Mouse (Mus musculus): Measurements from ENCODE around the gene Aox3. TPM values are rescaled to one million over a fixed set of nuclear protein-coding genes. Genes with fewer than 3 reads are reported as not detected.

The Aox3 gene
- polyA plus RNA-seq, 1 experiment from 2014 or later, result 3.5 TPM

GRCm38 (mm10) chr1:58077882-58078281 lies 35.0 kb upstream of the Aox3 start:
- no peak overlapping the region for H3K27ac ChIP-seq (ENCODE audit: low read length)
- no peaks in the 10 kb centered on the region for H3K27me3 ChIP-seq (ENCODE audit: insufficient read depth, low read length)
- no peaks in the 10 kb centered on the region for H3K9me3 ChIP-seq (ENCODE audit: low read length)
- no peak overlapping the region for H3K9ac ChIP-seq (replicated peaks; ENCODE audit: low read length)
- no peak overlapping the region for H3K4me2 ChIP-seq (replicated peaks; ENCODE audit: low read depth, low read length)
- H3K4me1 ChIP-seq (ENCODE audit: insufficient read depth, low read length), result no peaks in the 10 kb centered on the region
- no peak overlapping the region for H3K4me3 ChIP-seq (ENCODE audit: low read length)
- no peak for ATAC-seq (ENCODE audit: low FRiP score, low TSS enrichment)
- no peaks in the 10 kb centered on the region for H3K36me3 ChIP-seq (ENCODE audit: insufficient read depth, low read length)

GRCm38 (mm10) chr1:58078390-58078789 lies 34.5 kb upstream of the Aox3 start:
- 76% methylated on average over 7 of the region's 7 CpGs for WGBS
- H3K4me2 ChIP-seq (replicated peaks; ENCODE audit: low read depth, low read length), result no peak overlapping the region

GRCm38 (mm10) chr1:58079689-58080088 lies 33.2 kb upstream of the Aox3 start:
- H3K4me3 ChIP-seq (ENCODE audit: low read length), result no peak overlapping the region
- no peak overlapping the region for H3K9ac ChIP-seq (replicated peaks; ENCODE audit: low read length)
- no peaks in the 10 kb centered on the region for H3K36me3 ChIP-seq (ENCODE audit: insufficient read depth, low read length)
- no peaks in the 10 kb centered on the region for H3K27me3 ChIP-seq (ENCODE audit: insufficient read depth, low read length)
- H3K9me3 ChIP-seq (ENCODE audit: low read length), result no peaks in the 10 kb centered on the region
- no peaks in the 10 kb centered on the region for H3K4me1 ChIP-seq (ENCODE audit: insufficient read depth, low read length)
- H3K27ac ChIP-seq (ENCODE audit: low read length), result no peak overlapping the region
- no peak for ATAC-seq (ENCODE audit: low FRiP score, low TSS enrichment)
- H3K4me2 ChIP-seq (replicated peaks; ENCODE audit: low read depth, low read length), result no peak overlapping the region
- 93% methylated on average over 5 of the region's 5 CpGs for WGBS

More at GRCm38 (mm10) chr1:58078390-58078789, 34.5 kb upstream of the Aox3 start:
- H3K36me3 ChIP-seq (ENCODE audit: insufficient read depth, low read length), result no peaks in the 10 kb centered on the region
- H3K9ac ChIP-seq (replicated peaks; ENCODE audit: low read length), result no peak overlapping the region
- H3K9me3 ChIP-seq (ENCODE audit: low read length), result no peaks in the 10 kb centered on the region
- H3K27me3 ChIP-seq (ENCODE audit: insufficient read depth, low read length), result no peaks in the 10 kb centered on the region
- ATAC-seq (ENCODE audit: low FRiP score, low TSS enrichment), result no peak
- H3K4me1 ChIP-seq (ENCODE audit: insufficient read depth, low read length), result no peaks in the 10 kb centered on the region
- H3K27ac ChIP-seq (ENCODE audit: low read length), result no peak overlapping the region
- no peak overlapping the region for H3K4me3 ChIP-seq (ENCODE audit: low read length)

GRCm38 (mm10) chr1:58080446-58080845 lies 32.5 kb upstream of the Aox3 start:
- H3K27ac ChIP-seq (ENCODE audit: low read length), result no peak overlapping the region
- 83% methylated on average over 4 of the region's 4 CpGs for WGBS
- no peaks in the 10 kb centered on the region for H3K9me3 ChIP-seq (ENCODE audit: low read length)
- no peaks in the 10 kb centered on the region for H3K36me3 ChIP-seq (ENCODE audit: insufficient read depth, low read length)
- no peak overlapping the region for H3K4me3 ChIP-seq (ENCODE audit: low read length)
- H3K4me1 ChIP-seq (ENCODE audit: insufficient read depth, low read length), result no peaks in the 10 kb centered on the region
- no peak overlapping the region for H3K4me2 ChIP-seq (replicated peaks; ENCODE audit: low read depth, low read length)
- no peaks in the 10 kb centered on the region for H3K27me3 ChIP-seq (ENCODE audit: insufficient read depth, low read length)
- ATAC-seq (ENCODE audit: low FRiP score, low TSS enrichment), result no peak
- H3K9ac ChIP-seq (replicated peaks; ENCODE audit: low read length), result no peak overlapping the region

GRCm38 (mm10) chr1:58081356-58081755 lies 31.6 kb upstream of the Aox3 start:
- Histone ChIP-seq H3K9ac (replicated peaks; ENCODE audit: low read length) (no peak overlapping the region), H3K36me3 (ENCODE audit: insufficient read depth, low read length) (no peaks in the 10 kb centered on the region), H3K4me1 (ENCODE audit: insufficient read depth, low read length) (no peaks in the 10 kb centered on the region), H3K27ac (ENCODE audit: low read length) (no peak overlapping the region), H3K4me2 (replicated peaks; ENCODE audit: low read depth, low read length) (no peak overlapping the region), H3K4me3 (ENCODE audit: low read length) (no peak overlapping the region), H3K27me3 (ENCODE audit: insufficient read depth, low read length) (no peaks in the 10 kb centered on the region), H3K9me3 (ENCODE audit: low read length) (no peaks in the 10 kb centered on the region)
- no peak for ATAC-seq (ENCODE audit: low FRiP score, low TSS enrichment)
- WGBS, result 76% methylated on average over 5 of the region's 5 CpGs

GRCm38 (mm10) chr1:58089316-58089715 lies 23.6 kb upstream of the Aox3 start:
- Histone ChIP-seq H3K4me2 (replicated peaks; ENCODE audit: low read depth, low read length) (no peak overlapping the region), H3K27ac (ENCODE audit: low read length) (no peak overlapping the region), H3K4me3 (ENCODE audit: low read length) (no peak overlapping the region), H3K9me3 (ENCODE audit: low read length) (no peaks in the 10 kb centered on the region), H3K36me3 (ENCODE audit: insufficient read depth, low read length) (no peaks in the 10 kb centered on the region), H3K9ac (replicated peaks; ENCODE audit: low read length) (no peak overlapping the region), H3K4me1 (ENCODE audit: insufficient read depth, low read length) (no peaks in the 10 kb centered on the region), H3K27me3 (ENCODE audit: insufficient read depth, low read length) (no peaks in the 10 kb centered on the region)
- WGBS, result 52% methylated on average over 5 of the region's 5 CpGs
- no peak for ATAC-seq (ENCODE audit: low FRiP score, low TSS enrichment)

GRCm38 (mm10) chr1:58090191-58090590 lies 22.7 kb upstream of the Aox3 start:
- H3K9me3 ChIP-seq (ENCODE audit: low read length), result no peaks in the 10 kb centered on the region
- H3K9ac ChIP-seq (replicated peaks; ENCODE audit: low read length), result no peak overlapping the region
- no peaks in the 10 kb centered on the region for H3K4me1 ChIP-seq (ENCODE audit: insufficient read depth, low read length)
- H3K27me3 ChIP-seq (ENCODE audit: insufficient read depth, low read length), result no peaks in the 10 kb centered on the region
- H3K36me3 ChIP-seq (ENCODE audit: insufficient read depth, low read length), result no peaks in the 10 kb centered on the region
- no peak for ATAC-seq (ENCODE audit: low FRiP score, low TSS enrichment)
- WGBS, result 69% methylated on average over 4 of the region's 4 CpGs
- H3K27ac ChIP-seq (ENCODE audit: low read length), result no peak overlapping the region
- no peak overlapping the region for H3K4me2 ChIP-seq (replicated peaks; ENCODE audit: low read depth, low read length)
- no peak overlapping the region for H3K4me3 ChIP-seq (ENCODE audit: low read length)

GRCm38 (mm10) chr1:58091213-58091612 lies 21.7 kb upstream of the Aox3 start:
- Histone ChIP-seq H3K27ac (ENCODE audit: low read length) (no peak overlapping the region), H3K27me3 (ENCODE audit: insufficient read depth, low read length) (no peaks in the 10 kb centered on the region)
- no peak for ATAC-seq (ENCODE audit: low FRiP score, low TSS enrichment)

GRCm38 (mm10) chr1:58091992-58092560 lies 20.9 kb upstream of the Aox3 start:
- Histone ChIP-seq H3K4me3 (ENCODE audit: low read length) (no peak overlapping the region), H3K9ac (replicated peaks; ENCODE audit: low read length) (no peak overlapping the region), H3K4me1 (ENCODE audit: insufficient read depth, low read length) (no peaks in the 10 kb centered on the region), H3K4me2 (replicated peaks; ENCODE audit: low read depth, low read length) (no peak overlapping the region), H3K27ac (ENCODE audit: low read length) (no peak overlapping the region), H3K9me3 (ENCODE audit: low read length) (no peaks in the 10 kb centered on the region), H3K36me3 (ENCODE audit: insufficient read depth, low read length) (no peaks in the 10 kb centered on the region), H3K27me3 (ENCODE audit: insufficient read depth, low read length) (no peaks in the 10 kb centered on the region)
- WGBS, result 81% methylated on average over 2 of the region's 2 CpGs
- no peak for ATAC-seq (ENCODE audit: low FRiP score, low TSS enrichment)

More at GRCm38 (mm10) chr1:58091213-58091612, 21.7 kb upstream of the Aox3 start:
- no peaks in the 10 kb centered on the region for H3K36me3 ChIP-seq (ENCODE audit: insufficient read depth, low read length)
- H3K4me3 ChIP-seq (ENCODE audit: low read length), result no peak overlapping the region
- no peaks in the 10 kb centered on the region for H3K9me3 ChIP-seq (ENCODE audit: low read length)
- H3K4me1 ChIP-seq (ENCODE audit: insufficient read depth, low read length), result no peaks in the 10 kb centered on the region
- WGBS, result 83% methylated on average over 3 of the region's 3 CpGs
- H3K9ac ChIP-seq (replicated peaks; ENCODE audit: low read length), result no peak overlapping the region
- H3K4me2 ChIP-seq (replicated peaks; ENCODE audit: low read depth, low read length), result no peak overlapping the region

- H3K9ac ChIP-seq (replicated peaks; ENCODE audit: low read length), result no peak overlapping the region
- no peak overlapping the region for H3K4me3 ChIP-seq (ENCODE audit: low read length)
- H3K9me3 ChIP-seq (ENCODE audit: low read length), result no peaks in the 10 kb centered on the region
- no peak overlapping the region for H3K27ac ChIP-seq (ENCODE audit: low read length)
- H3K4me2 ChIP-seq (replicated peaks; ENCODE audit: low read depth, low read length), result no peak overlapping the region
- WGBS, result 88% methylated on average over 6 of the region's 6 CpGs
- H3K4me1 ChIP-seq (ENCODE audit: insufficient read depth, low read length), result no peaks in the 10 kb centered on the region
- H3K36me3 ChIP-seq (ENCODE audit: insufficient read depth, low read length), result no peaks in the 10 kb centered on the region
- no peaks in the 10 kb centered on the region for H3K27me3 ChIP-seq (ENCODE audit: insufficient read depth, low read length)
- ATAC-seq (ENCODE audit: low FRiP score, low TSS enrichment), result no peak
Measured at GRCm38 (mm10) chr1:58097338-58097737, 15.6 kb upstream of the Aox3 start.

Data from kidney, embryonic 16.5 days (tissue).